Comparison of ENCODE assay signal across 10 mouse cellular contexts in genomic region chr2:13357885-13358552, GRCm38 (mm10).
DNase-seq lines count a peak whose midpoint lies in the region; ATAC-seq and TF ChIP-seq lines count a peak whose summit lies in the region.
"Had no signal": no experiment of that assay in that cellular context is flagged by ENCODE, and none has a peak within 500 bp of the region (broad histone marks: within the 10 kb centered on the region; RNA-seq: fewer than 3 reads in every experiment).

No protein-coding gene starts in this region.

- H3K27ac ChIP-seq in forebrain, embryonic 10.5 days = peak overlapping the region; percentile 21
- no peak overlapping the region for H3K27ac ChIP-seq in forebrain, embryonic 11.5 days (ENCODE audit: low read depth, low read length)
- H3K27ac ChIP-seq in lung, embryonic 14.5 days (ENCODE audit: low read depth) = no peak overlapping the region
- no peak overlapping the region for H3K27ac ChIP-seq in lung, embryonic 16.5 days (ENCODE audit: low read length)

- no peak overlapping the region for H3K9ac ChIP-seq in forebrain, embryonic 11.5 days (ENCODE audit: low read length)
- H3K9ac ChIP-seq in lung, embryonic 14.5 days = no peak overlapping the region
- H3K9ac ChIP-seq in lung, embryonic 16.5 days (ENCODE audit: low read length) = no peak overlapping the region

- WGBS in forebrain, embryonic 10.5 days = 74% methylated on average over 7 of the region's 7 CpGs
- 67% methylated on average over 7 of the region's 7 CpGs for WGBS in forebrain, embryonic 11.5 days
- 54% methylated on average over 7 of the region's 7 CpGs for WGBS in lung, embryonic 14.5 days
- 50% methylated on average over 7 of the region's 7 CpGs for WGBS in lung, embryonic 16.5 days

- H3K4me1 ChIP-seq in forebrain, embryonic 10.5 days = peaks cover 24% of the 10 kb centered on the region
- H3K4me1 ChIP-seq in forebrain, embryonic 11.5 days (replicated peaks; ENCODE audit: control insufficient read depth, insufficient read depth, low read length) = no peaks in the 10 kb centered on the region
- no peaks in the 10 kb centered on the region for H3K4me1 ChIP-seq in lung, embryonic 14.5 days (ENCODE audit: insufficient read depth)
- H3K4me1 ChIP-seq in lung, embryonic 16.5 days (replicated peaks; ENCODE audit: control insufficient read depth, insufficient read depth, low read length) = peaks cover 9% of the 10 kb centered on the region

- no peak for TF ChIP-seq CTCF in lung, embryonic 14.5 days (IDR thresholded peaks at IDR 0.05; ENCODE audit: low read depth)

- no peak for ATAC-seq in forebrain, embryonic 11.5 days (replicated peaks; ENCODE audit: low FRiP score)
- ATAC-seq in lung, embryonic 14.5 days (ENCODE audit: insufficient read depth) = no peak; the same call in 1 of the 2 replicates
- peak; percentile 49 for ATAC-seq in lung, embryonic 16.5 days (ENCODE audit: low read depth)

- H3K4me3 ChIP-seq in forebrain, embryonic 10.5 days = no peak overlapping the region
- H3K4me3 ChIP-seq in forebrain, embryonic 11.5 days (ENCODE audit: low read depth, low read length) = no peak overlapping the region
- no peak overlapping the region for H3K4me3 ChIP-seq in lung, embryonic 14.5 days (ENCODE audit: low read depth, low read length)
- no peak overlapping the region for H3K4me3 ChIP-seq in lung, embryonic 16.5 days (ENCODE audit: low read length)

- no peak for DNase-seq in forebrain, embryonic 10.5 days (ENCODE audit: extremely low spot score, low spot score)
- DNase-seq in forebrain, embryonic 11.5 days (ENCODE audit: low spot score) = no peak
- peak; percentile 24 for DNase-seq in lung, embryonic 14.5 days
- no peak for DNase-seq in lung, postnatal 4 days
- no peak for DNase-seq in thymus, postnatal 36 days
- DNase-seq in ovary, postnatal 10 days (ENCODE audit: low spot score) = no peak
- no peak for DNase-seq in embryo, embryonic 11 days
- DNase-seq: cerebellum, postnatal 25 days; kidney, postnatal 25 days had no signal

- no peak overlapping the region for H3K4me2 ChIP-seq in forebrain, embryonic 11.5 days (ENCODE audit: low read depth, low read length, severe bottlenecking)
- no peak overlapping the region for H3K4me2 ChIP-seq in lung, embryonic 14.5 days
- H3K4me2 ChIP-seq in lung, embryonic 16.5 days (ENCODE audit: low read depth, low read length) = no peak overlapping the region

- no peaks in the 10 kb centered on the region for H3K9me3 ChIP-seq in forebrain, embryonic 10.5 days
- no peaks in the 10 kb centered on the region for H3K9me3 ChIP-seq in forebrain, embryonic 11.5 days (ENCODE audit: control insufficient read depth, low read length)
- H3K9me3 ChIP-seq in lung, embryonic 14.5 days (ENCODE audit: low read depth, low read length) = no peaks in the 10 kb centered on the region
- no peaks in the 10 kb centered on the region for H3K9me3 ChIP-seq in lung, embryonic 16.5 days (ENCODE audit: control insufficient read depth, low read length)

- no peaks in the 10 kb centered on the region for H3K36me3 ChIP-seq in forebrain, embryonic 10.5 days (replicated peaks)
- H3K36me3 ChIP-seq in forebrain, embryonic 11.5 days (ENCODE audit: control insufficient read depth, insufficient read depth, low read length) = no peaks in the 10 kb centered on the region
- no peaks in the 10 kb centered on the region for H3K36me3 ChIP-seq in lung, embryonic 14.5 days (ENCODE audit: insufficient read depth)
- no peaks in the 10 kb centered on the region for H3K36me3 ChIP-seq in lung, embryonic 16.5 days (ENCODE audit: control insufficient read depth, insufficient read depth, low read length)

- no peaks in the 10 kb centered on the region for H3K27me3 ChIP-seq in forebrain, embryonic 10.5 days (ENCODE audit: poor library complexity, severe bottlenecking)
- no peaks in the 10 kb centered on the region for H3K27me3 ChIP-seq in forebrain, embryonic 11.5 days (ENCODE audit: control insufficient read depth, insufficient read depth, low read length)
- no peaks in the 10 kb centered on the region for H3K27me3 ChIP-seq in lung, embryonic 14.5 days (ENCODE audit: insufficient read depth, low read length)
- H3K27me3 ChIP-seq in lung, embryonic 16.5 days (ENCODE audit: control insufficient read depth, insufficient read depth, low read depth, low read length) = no peaks in the 10 kb centered on the region
